Mouse (Mus musculus): ENCODE measurements around the gene Gsdma2.

The Gsdma2 gene

GRCm38 (mm10) chr11:98702323-98702722 lies 55.8 kb downstream of the Gsdma2 start:
- DNase-seq = no peak

- no peak for DNase-seq
Measured at GRCm38 (mm10) chr11:98705021-98705420, 58.5 kb downstream of the Gsdma2 start.
